Mouse (Mus musculus): ENCODE data around the gene Qrich1. TPM values are rescaled to one million over a fixed set of nuclear protein-coding genes. Genes with fewer than 3 reads are reported as not detected.

Qrich1 gene
- polyA plus RNA-seq, 1 experiment from 2014 or later, result 90.2 TPM

DNA sequence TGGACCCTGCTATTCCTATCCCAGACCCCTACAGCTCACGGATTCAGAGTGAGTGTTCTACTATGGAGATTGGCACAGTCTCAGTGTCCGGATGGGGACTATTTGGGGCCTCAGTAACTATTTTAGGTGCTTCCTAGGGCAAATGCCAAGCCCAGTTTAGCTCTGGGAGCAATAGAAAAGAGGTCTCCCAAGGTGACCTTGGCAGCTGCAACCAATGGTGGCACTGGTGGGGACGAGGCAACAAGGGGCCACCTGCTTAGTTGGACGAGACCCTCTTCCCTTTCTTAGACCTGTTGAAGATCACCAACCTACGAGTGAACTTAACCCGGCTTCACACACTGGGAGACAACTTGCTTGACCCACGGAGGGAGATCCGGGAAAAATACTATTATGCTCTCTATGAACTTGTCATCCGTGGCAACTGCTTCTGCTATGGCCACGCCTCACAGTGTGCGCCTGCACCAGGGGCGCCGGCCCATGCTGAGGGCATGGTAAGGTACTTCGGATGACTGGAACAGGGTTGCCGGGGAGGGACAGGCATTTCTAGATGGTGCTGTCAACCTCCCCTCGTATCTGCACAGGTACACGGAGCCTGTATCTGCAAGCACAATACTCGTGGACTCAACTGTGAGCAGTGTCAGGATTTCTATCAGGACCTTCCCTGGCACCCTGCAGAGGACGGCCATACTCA lies 34.9 kb upstream of the Qrich1 start:
- H3K36me3 ChIP-seq (ENCODE audit: control insufficient read depth, insufficient read depth, low read length), result peaks cover 18% of the 10 kb centered on the region
- H3K9ac ChIP-seq (ENCODE audit: low read depth, low read length), result no peak overlapping the region
- WGBS, result 89% methylated on average over 19 of the region's 19 CpGs

DNA sequence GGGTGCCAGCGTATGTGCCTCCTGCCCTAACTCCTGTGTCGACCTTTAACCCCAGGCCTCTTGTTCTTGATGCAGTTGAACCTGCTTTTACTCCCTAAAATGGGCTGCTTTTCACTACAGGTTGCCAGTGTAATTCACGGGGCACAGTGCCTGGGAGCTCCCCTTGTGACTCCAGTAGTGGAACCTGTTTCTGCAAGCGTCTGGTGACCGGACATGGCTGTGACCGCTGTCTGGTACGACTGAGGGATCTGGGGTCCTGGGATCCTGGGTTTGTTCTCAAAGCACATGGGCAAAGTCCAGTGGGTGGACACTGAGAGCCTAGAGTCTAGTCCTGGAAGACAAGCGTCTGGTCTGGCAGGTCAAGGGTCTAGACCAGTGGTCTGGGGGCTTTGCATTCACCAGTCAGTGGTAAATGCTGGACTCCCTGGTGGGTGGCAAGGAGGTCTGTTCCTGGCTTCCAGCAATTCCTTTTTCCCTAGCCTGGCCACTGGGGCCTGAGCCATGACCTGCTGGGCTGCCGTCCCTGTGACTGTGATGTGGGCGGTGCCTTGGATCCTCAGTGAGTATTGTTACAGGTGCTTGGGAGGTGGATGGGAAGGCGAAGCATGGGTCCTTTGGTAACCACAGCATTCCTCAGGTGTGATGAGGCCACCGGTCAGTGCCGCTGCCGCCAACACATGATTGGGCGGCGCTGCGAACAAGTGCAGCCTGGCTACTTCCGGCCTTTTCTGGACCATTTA lies 33.4 kb upstream of the Qrich1 start:
- no peaks in the 10 kb centered on the region for H3K9me3 ChIP-seq (ENCODE audit: control insufficient read depth, low read length)
- H3K4me3 ChIP-seq (ENCODE audit: low read length), result no peak overlapping the region
- WGBS, result 93% methylated on average over 18 of the region's 18 CpGs
- H3K4me1 ChIP-seq (ENCODE audit: control insufficient read depth, insufficient read depth, low read length), result peaks cover 20% of the 10 kb centered on the region
- no peak overlapping the region for H3K27ac ChIP-seq (ENCODE audit: low read length)
- H3K4me2 ChIP-seq (ENCODE audit: low read depth, low read length), result no peak overlapping the region
- peaks cover 23% of the 10 kb centered on the region for H3K36me3 ChIP-seq (ENCODE audit: control insufficient read depth, insufficient read depth, low read length)
- no peak overlapping the region for H3K9ac ChIP-seq (ENCODE audit: low read depth, low read length)
- ATAC-seq, result no peak
- H3K27me3 ChIP-seq (replicated peaks; ENCODE audit: control insufficient read depth, insufficient read depth, low read length), result no peaks in the 10 kb centered on the region

More for the DNA sequence above, 34.9 kb upstream of the Qrich1 start:
- Histone ChIP-seq H3K27me3 (replicated peaks; ENCODE audit: control insufficient read depth, insufficient read depth, low read length) (no peaks in the 10 kb centered on the region), H3K4me2 (ENCODE audit: low read depth, low read length) (no peak overlapping the region), H3K27ac (ENCODE audit: low read length) (no peak overlapping the region), H3K4me3 (ENCODE audit: low read length) (no peak overlapping the region), H3K9me3 (ENCODE audit: control insufficient read depth, low read length) (no peaks in the 10 kb centered on the region), H3K4me1 (ENCODE audit: control insufficient read depth, insufficient read depth, low read length) (peaks cover 20% of the 10 kb centered on the region)
- ATAC-seq, result no peak

DNA sequence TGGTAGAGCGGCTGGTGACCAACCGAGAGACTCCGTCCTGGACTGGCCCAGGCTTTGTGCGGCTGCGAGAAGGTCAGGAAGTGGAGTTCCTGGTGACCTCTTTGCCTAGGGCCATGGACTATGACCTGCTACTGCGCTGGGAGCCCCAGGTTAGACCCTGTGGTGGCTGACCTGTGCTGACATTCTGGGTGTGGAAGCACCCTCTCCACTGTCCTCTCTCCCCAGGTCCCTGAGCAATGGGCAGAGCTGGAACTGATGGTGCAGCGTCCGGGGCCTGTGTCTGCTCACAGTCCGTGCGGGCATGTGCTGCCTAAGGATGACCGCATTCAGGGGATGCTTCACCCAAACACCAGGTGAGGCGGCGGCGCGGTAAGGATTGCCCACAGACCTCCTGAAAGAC lies 32.6 kb upstream of the Qrich1 start:
- Histone ChIP-seq H3K9me3 (ENCODE audit: control insufficient read depth, low read length) (no peaks in the 10 kb centered on the region), H3K36me3 (ENCODE audit: control insufficient read depth, insufficient read depth, low read length) (peaks cover 23% of the 10 kb centered on the region), H3K27me3 (replicated peaks; ENCODE audit: control insufficient read depth, insufficient read depth, low read length) (no peaks in the 10 kb centered on the region), H3K9ac (ENCODE audit: low read depth, low read length) (no peak overlapping the region), H3K4me2 (ENCODE audit: low read depth, low read length) (no peak overlapping the region), H3K4me1 (ENCODE audit: control insufficient read depth, insufficient read depth, low read length) (peaks cover 18% of the 10 kb centered on the region), H3K4me3 (ENCODE audit: low read length) (no peak overlapping the region), H3K27ac (ENCODE audit: low read length) (no peak overlapping the region)
- WGBS, result 93% methylated on average over 15 of the region's 15 CpGs
- no peak for ATAC-seq

DNA sequence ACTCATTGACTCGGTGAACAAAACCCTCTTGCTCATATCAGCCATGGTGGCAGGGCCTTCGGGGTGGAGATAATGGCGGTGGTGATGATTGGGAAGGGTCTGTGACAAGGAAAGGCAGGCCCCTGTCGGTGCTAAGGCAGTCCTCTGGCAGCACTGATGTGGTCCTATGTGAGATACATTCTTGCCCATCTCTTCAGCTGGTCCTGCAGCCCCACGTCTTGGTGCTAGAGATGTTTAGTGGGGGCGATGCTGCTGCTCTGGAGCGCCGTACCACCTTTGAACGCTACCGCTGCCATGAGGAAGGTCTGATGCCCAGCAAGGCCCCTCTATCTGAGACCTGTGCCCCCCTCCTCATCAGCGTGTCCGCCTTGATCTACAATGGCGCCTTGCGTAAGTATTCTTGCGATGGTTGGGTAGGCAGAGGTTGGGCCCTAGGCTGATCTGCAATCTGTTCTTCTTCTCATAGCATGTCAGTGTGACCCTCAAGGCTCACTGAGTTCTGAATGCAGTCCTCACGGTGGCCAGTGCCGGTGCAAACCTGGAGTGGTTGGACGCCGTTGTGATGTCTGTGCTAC lies 31.2 kb upstream of the Qrich1 start:
- Histone ChIP-seq H3K4me1 (ENCODE audit: control insufficient read depth, insufficient read depth, low read length) (peaks cover 14% of the 10 kb centered on the region), H3K27me3 (replicated peaks; ENCODE audit: control insufficient read depth, insufficient read depth, low read length) (no peaks in the 10 kb centered on the region), H3K4me2 (ENCODE audit: low read depth, low read length) (no peak overlapping the region), H3K36me3 (ENCODE audit: control insufficient read depth, insufficient read depth, low read length) (peaks cover 26% of the 10 kb centered on the region), H3K4me3 (ENCODE audit: low read length) (no peak overlapping the region), H3K9ac (ENCODE audit: low read depth, low read length) (no peak overlapping the region), H3K27ac (ENCODE audit: low read length) (no peak overlapping the region), H3K9me3 (ENCODE audit: control insufficient read depth, low read length) (no peaks in the 10 kb centered on the region)
- ATAC-seq, result no peak
- WGBS, result 94% methylated on average over 19 of the region's 19 CpGs

DNA sequence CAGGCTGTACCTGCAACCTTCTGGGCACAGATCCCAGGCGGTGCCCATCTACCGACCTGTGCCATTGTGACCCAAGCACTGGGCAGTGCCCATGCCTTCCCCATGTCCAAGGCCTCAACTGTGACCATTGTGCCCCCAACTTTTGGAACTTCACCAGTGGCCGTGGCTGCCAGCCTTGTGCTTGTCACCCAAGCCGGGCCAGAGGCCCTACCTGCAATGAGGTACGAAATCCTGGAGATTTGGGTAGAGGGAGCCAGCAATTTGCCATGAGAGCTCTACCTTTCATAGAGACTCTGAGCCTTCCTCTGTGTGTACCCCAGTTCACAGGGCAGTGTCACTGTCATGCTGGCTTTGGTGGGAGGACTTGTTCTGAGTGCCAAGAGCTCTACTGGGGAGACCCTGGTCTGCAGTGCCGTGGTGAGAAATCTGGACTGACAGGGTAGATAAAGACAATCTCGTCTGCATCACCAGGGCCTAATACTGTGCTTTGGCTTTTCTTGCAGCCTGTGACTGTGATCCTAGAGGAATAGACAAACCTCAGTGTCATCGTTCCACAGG lies 29.6 kb upstream of the Qrich1 start:
- H3K4me3 ChIP-seq (ENCODE audit: low read length), result no peak overlapping the region
- H3K9ac ChIP-seq (ENCODE audit: low read depth, low read length), result no peak overlapping the region
- no peak for ATAC-seq
- H3K4me1 ChIP-seq (ENCODE audit: control insufficient read depth, insufficient read depth, low read length), result peaks cover 15% of the 10 kb centered on the region
- H3K27me3 ChIP-seq (replicated peaks; ENCODE audit: control insufficient read depth, insufficient read depth, low read length), result no peaks in the 10 kb centered on the region
- H3K36me3 ChIP-seq (ENCODE audit: control insufficient read depth, insufficient read depth, low read length), result peaks cover 28% of the 10 kb centered on the region
- H3K27ac ChIP-seq (ENCODE audit: low read length), result no peak overlapping the region
- no peak overlapping the region for H3K4me2 ChIP-seq (ENCODE audit: low read depth, low read length)
- no peaks in the 10 kb centered on the region for H3K9me3 ChIP-seq (ENCODE audit: control insufficient read depth, low read length)
- 93% methylated on average over 8 of the region's 8 CpGs for WGBS

DNA sequence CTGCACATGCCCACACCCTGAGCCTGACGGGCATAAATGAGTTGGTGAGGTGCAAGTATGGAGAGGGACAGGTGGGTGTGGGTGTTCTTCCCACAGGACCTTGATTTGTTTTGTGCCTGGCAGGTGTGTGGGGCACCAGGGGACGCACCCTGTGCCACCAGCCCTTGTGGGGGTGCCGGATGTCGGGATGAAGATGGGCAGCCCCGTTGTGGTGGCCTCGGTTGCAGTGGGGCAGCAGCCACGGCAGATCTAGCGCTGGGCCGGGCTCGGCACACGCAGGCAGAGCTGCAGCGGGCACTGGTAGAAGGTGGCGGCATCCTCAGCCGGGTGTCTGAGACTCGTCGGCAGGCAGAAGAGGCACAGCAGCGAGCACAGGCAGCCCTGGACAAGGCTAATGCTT lies 28.2 kb upstream of the Qrich1 start:
- no peak overlapping the region for H3K27ac ChIP-seq (ENCODE audit: low read length)
- no peak overlapping the region for H3K4me3 ChIP-seq (ENCODE audit: low read length)
- H3K9me3 ChIP-seq (ENCODE audit: control insufficient read depth, low read length), result no peaks in the 10 kb centered on the region
- no peak overlapping the region for H3K9ac ChIP-seq (ENCODE audit: low read depth, low read length)
- 93% methylated on average over 17 of the region's 17 CpGs for WGBS
- no peak for ATAC-seq
- no peaks in the 10 kb centered on the region for H3K27me3 ChIP-seq (replicated peaks; ENCODE audit: control insufficient read depth, insufficient read depth, low read length)
- H3K4me2 ChIP-seq (ENCODE audit: low read depth, low read length), result no peak overlapping the region
- peaks cover 29% of the 10 kb centered on the region; the same call in 1 of the 2 replicates for H3K36me3 ChIP-seq (ENCODE audit: control insufficient read depth, insufficient read depth, low read length)
- peaks cover 21% of the 10 kb centered on the region for H3K4me1 ChIP-seq (ENCODE audit: control insufficient read depth, insufficient read depth, low read length)

DNA sequence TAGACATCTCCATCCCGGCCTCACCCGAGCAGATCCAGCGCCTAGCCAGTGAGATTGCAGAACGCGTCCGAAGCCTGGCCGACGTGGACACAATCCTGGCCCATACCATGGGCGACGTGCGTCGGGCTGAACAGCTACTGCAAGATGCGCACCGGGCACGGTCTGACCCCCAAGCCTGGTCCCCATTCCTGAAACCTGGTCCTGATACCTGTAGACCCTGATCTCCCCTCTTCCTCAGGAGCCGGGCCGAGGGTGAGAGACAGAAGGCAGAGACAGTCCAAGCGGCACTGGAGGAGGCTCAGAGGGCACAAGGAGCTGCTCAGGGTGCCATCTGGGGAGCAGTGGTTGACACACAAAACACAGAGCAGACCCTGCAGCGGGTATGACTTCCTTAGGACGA lies 27.4 kb upstream of the Qrich1 start:
- Histone ChIP-seq H3K36me3 (ENCODE audit: control insufficient read depth, insufficient read depth, low read length) (peaks cover 33% of the 10 kb centered on the region; the same call in 1 of the 2 replicates), H3K9me3 (ENCODE audit: control insufficient read depth, low read length) (no peaks in the 10 kb centered on the region), H3K27ac (ENCODE audit: low read length) (peak overlapping the region; percentile 97; the same call in 1 of the 2 replicates), H3K4me2 (ENCODE audit: low read depth, low read length) (no peak overlapping the region), H3K4me3 (ENCODE audit: low read length) (no peak overlapping the region), H3K4me1 (ENCODE audit: control insufficient read depth, insufficient read depth, low read length) (peaks cover 21% of the 10 kb centered on the region), H3K9ac (ENCODE audit: low read depth, low read length) (peak overlapping the region; percentile 96; the same call in 1 of the 2 replicates), H3K27me3 (replicated peaks; ENCODE audit: control insufficient read depth, insufficient read depth, low read length) (no peaks in the 10 kb centered on the region)
- 94% methylated on average over 20 of the region's 20 CpGs for WGBS
- ATAC-seq, result no peak

DNA sequence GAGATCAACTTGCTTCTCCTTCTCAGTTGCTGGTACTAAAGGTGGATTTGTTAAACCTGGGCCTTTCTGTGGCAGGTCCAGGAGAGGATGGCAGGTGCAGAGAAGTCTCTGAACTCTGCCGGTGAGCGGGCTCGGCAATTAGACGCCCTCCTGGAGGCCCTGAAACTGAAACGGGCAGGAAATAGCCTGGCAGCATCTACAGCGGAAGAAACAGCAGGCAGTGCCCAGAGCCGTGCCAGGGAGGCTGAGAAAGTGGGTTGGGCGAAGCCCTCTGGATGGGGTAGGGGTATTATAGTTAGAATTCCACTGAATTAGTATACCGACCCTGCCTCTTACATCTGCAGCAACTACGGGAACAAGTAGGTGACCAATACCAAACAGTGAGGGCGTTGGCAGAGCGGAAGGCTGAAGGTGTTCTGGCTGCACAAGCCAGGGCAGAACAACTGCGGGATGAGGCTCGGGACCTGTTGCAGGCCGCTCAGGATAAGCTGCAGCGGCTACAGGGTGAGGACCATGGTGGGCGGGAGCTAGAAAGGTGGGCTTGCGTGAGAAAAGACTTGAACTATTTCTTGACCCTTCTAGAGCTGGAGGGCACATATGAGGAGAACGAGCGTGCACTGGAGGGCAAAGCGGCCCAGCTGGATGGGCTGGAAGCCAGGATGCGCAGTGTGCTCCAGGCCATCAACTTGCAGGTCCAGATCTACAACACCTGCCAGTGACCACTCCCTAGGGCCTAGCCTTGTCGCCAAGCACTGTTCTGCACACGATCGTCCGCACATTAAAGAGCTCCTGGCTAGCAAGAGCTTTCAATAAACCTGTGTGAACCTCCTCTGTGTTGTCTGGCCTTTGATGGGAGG lies 26.7 kb upstream of the Qrich1 start:
- WGBS, result 60% methylated on average over 26 of the region's 26 CpGs
- Histone ChIP-seq H3K4me3 (ENCODE audit: low read length) (peak overlapping the region; percentile 98), H3K9me3 (ENCODE audit: control insufficient read depth, low read length) (no peaks in the 10 kb centered on the region), H3K36me3 (ENCODE audit: control insufficient read depth, insufficient read depth, low read length) (peaks cover 39% of the 10 kb centered on the region; the same call in 1 of the 2 replicates), H3K4me2 (ENCODE audit: low read depth, low read length) (peak overlapping the region; percentile 95), H3K9ac (ENCODE audit: low read depth, low read length) (peak overlapping the region; percentile 96), H3K27ac (ENCODE audit: low read length) (peak overlapping the region; percentile 97), H3K27me3 (replicated peaks; ENCODE audit: control insufficient read depth, insufficient read depth, low read length) (no peaks in the 10 kb centered on the region), H3K4me1 (ENCODE audit: control insufficient read depth, insufficient read depth, low read length) (peaks cover 21% of the 10 kb centered on the region)
- ATAC-seq, result peak; percentile 17

Data from intestine, embryonic 16.5 days (tissue).